Mouse (Mus musculus): ENCODE data around the gene 1700067P10Rik.

DNA sequence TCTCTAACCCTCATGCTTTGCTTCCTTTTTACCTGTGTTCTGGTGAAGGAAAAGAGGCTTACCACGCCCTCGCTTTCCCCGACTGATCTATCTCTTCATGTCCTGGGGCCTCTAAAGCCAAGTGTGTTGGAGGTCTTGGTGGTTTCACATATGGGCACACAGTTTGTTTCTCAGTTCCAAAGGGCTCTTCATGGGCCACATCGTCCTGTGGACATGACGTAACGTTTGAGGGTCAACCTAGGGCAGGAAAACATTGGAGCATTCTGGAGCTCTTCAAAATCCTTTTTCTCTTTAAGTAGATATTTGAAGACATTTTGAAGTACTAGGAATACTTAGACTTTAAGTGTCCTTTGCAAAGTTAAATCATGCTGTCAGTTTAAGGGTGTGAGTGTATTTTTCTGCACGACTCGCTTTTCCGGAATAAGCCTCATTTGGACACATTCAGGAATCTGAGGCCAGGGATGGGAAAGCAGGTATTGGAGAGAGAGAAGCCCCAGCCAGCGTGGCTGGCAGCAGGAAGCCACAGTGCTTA is 22.0 kb upstream of the 1700067P10Rik start:
- TF ChIP-seq POLR2A (IDR thresholded peaks at IDR 0.05; ENCODE audit: insufficient read depth, low read depth, low read length) (no peak), CTCF (IDR thresholded peaks at IDR 0.05) (no peak), EP300 (IDR thresholded peaks at IDR 0.05; ENCODE audit: insufficient read depth, low read depth, low read length) (no peak)
